Mouse (Mus musculus) neural tube, embryonic 14.5 days (tissue): ENCODE measurements at regions not wholly inside any gene's neighbourhood (a gene's known extent, or its start where the extent isn't known, plus 50 kb on each side); places are given as distances from the start of the nearest gene placed in this dataset.

ENCODE experiments used
- ATAC-seq: fragments of 200-750 bp; cut with Nextera tagmentation; 2 replicates; pipeline ENCODE4 v1.8.0; 2017; ENCODE audit warnings: low read depth, mild to moderate bottlenecking, moderate TSS enrichment, moderate library complexity
- H3K27ac ChIP-seq: fragments of 300-500 bp; sonication (generic); 2 replicates; pipeline ENCODE4 v1.5.1; 2014; ENCODE audit warnings: low read depth, mild to moderate bottlenecking, control low read depth, low read length, moderate library complexity, mixed read lengths
- H3K27me3 ChIP-seq: fragments of 300-500 bp; sonication (generic); 2 replicates; pipeline ENCODE4 v1.6.1; 2014; ENCODE audit warnings: low read length; ENCODE audit not compliant: control insufficient read depth, insufficient read depth
- H3K36me3 ChIP-seq: fragments of 300-500 bp; sonication (generic); 2 replicates; pipeline ENCODE4 v1.6.1; 2014; ENCODE audit warnings: low read length, mixed read lengths; ENCODE audit not compliant: control insufficient read depth, insufficient read depth
- H3K4me1 ChIP-seq: fragments of 300-500 bp; sonication (generic); 2 replicates; pipeline ENCODE4 v1.6.1; 2014; ENCODE audit warnings: low read length; ENCODE audit not compliant: control insufficient read depth, insufficient read depth
- H3K4me2 ChIP-seq: fragments of 300-500 bp; sonication (generic); 2 replicates; pipeline ENCODE4 v1.6.1; 2014; ENCODE audit warnings: mild to moderate bottlenecking, low read depth, low read length, control low read depth
- H3K4me3 ChIP-seq: fragments of 300-500 bp; sonication (generic); 2 replicates; pipeline ENCODE4 v1.5.1; 2014; ENCODE audit warnings: low read depth, low read length, control low read depth, mixed read lengths
- H3K9ac ChIP-seq: fragments of 300-500 bp; sonication (generic); replicated peaks from 2 replicates; pipeline ENCODE4 v1.6.1; 2014; ENCODE audit warnings: low read depth, mild to moderate bottlenecking, control low read depth, low read length, mixed read lengths
- H3K9me3 ChIP-seq: fragments of 300-500 bp; sonication (generic); 2 replicates; pipeline ENCODE4 v1.6.1; 2016; ENCODE audit warnings: low read length; ENCODE audit not compliant: control insufficient read depth
- WGBS: fragments of 180-500 bp; shearing (Covaris S2); extraction: QIAGEN DNeasy Blood & Tissue Kit; methylation state at CpG from one replicate; pipeline ENCODE4 v1.1.7; 2014; 5-methylcytosine and 5-hydroxymethylcytosine counted together

DNA sequence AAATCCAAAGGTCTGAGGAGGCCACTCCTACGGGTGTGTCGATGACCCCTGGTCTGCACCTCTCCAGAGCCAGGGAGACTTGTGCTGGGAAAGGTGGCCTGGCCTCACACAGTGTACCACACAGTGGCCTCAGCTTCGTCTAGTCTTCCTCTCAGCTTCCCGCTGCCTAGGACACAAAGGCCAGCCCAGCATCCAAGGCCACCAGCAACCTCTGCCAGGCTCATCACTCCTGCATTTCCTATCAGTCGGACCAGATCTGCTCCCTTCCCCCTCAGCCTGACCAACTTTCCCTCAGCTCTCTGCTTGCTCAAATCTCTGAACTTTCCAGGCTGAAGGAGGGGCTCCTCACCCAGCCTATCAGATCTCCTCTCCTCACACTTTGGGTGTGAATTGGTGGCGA is 213.8 kb downstream of the Rplp1 start:
- ATAC-seq, result no peak
- H3K9ac ChIP-seq, result no peak overlapping the region
- no peak overlapping the region for H3K4me2 ChIP-seq
- no peaks in the 10 kb centered on the region for H3K9me3 ChIP-seq
- H3K4me3 ChIP-seq, result no peak overlapping the region
- no peak overlapping the region for H3K27ac ChIP-seq
- peaks cover 3% of the 10 kb centered on the region; the same call in 1 of the 2 replicates for H3K27me3 ChIP-seq
- H3K4me1 ChIP-seq, result 0 out of 2 replicates have a peak, but pooled peaks cover 1% of the 10 kb centered on the region
- H3K36me3 ChIP-seq, result no peaks in the 10 kb centered on the region
- 86% methylated on average over 6 of the region's 6 CpGs for WGBS

DNA sequence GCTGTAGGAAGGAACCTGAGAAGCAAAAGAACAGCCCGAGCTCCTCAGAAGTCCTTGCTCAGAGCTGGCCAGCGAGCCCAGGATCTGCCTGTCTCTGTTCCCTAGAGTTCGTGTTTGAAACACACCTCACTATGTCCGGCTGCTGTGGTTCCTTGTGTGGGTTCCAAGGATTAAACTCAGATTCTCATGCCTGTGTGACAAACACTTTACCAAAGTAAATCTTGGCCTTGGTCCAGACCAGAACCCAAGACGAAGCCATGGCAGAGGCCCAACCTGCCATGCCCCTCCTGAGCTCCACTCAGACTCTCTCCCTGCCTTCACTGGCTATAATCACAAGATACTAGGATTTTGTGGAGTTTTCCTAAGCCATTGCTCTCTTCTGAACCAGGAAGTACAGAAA is 214.7 kb downstream of the Rplp1 start:
- no peaks in the 10 kb centered on the region for H3K9me3 ChIP-seq
- H3K4me1 ChIP-seq, result 0 out of 2 replicates have a peak, but pooled peaks cover 2% of the 10 kb centered on the region
- H3K27me3 ChIP-seq, result peaks cover 3% of the 10 kb centered on the region; the same call in 1 of the 2 replicates
- 85% methylated on average over 5 of the region's 5 CpGs for WGBS
- H3K9ac ChIP-seq, result no peak overlapping the region
- ATAC-seq, result no peak
- H3K4me3 ChIP-seq, result no peak overlapping the region
- H3K4me2 ChIP-seq, result no peak overlapping the region
- no peaks in the 10 kb centered on the region for H3K36me3 ChIP-seq
- H3K27ac ChIP-seq, result no peak overlapping the region

DNA sequence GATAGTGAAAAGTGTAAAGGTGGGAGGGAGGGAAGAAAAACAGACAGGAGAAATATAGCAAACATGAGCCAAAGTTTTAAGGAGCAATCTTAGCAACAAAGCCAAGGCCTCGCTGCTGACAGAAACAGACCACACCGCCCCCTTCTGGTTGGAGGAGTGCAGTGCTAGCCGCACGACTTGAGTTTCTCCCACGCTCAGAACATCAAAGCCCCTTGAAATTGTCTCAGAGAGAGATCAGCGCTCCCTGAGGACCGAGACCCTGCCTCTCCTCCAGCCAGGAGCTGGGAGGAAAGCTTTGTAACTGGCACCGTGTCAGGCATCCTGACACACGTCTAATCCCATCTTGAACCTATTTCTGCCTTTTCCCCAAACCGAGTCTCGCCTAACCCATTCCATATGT is 216.4 kb downstream of the Rplp1 start:
- Histone ChIP-seq H3K9ac (no peak overlapping the region), H3K27me3 (peaks cover 7% of the 10 kb centered on the region; the same call in 1 of the 2 replicates), H3K9me3 (no peaks in the 10 kb centered on the region), H3K36me3 (no peaks in the 10 kb centered on the region), H3K4me3 (no peak overlapping the region), H3K27ac (no peak overlapping the region), H3K4me1 (0 out of 2 replicates have a peak, but pooled peaks cover 2% of the 10 kb centered on the region), H3K4me2 (no peak overlapping the region)
- 12% methylated on average over 11 of the region's 11 CpGs for WGBS
- ATAC-seq, result 0 out of 2 replicates have a peak, but pooled peaks have one; percentile 51

DNA sequence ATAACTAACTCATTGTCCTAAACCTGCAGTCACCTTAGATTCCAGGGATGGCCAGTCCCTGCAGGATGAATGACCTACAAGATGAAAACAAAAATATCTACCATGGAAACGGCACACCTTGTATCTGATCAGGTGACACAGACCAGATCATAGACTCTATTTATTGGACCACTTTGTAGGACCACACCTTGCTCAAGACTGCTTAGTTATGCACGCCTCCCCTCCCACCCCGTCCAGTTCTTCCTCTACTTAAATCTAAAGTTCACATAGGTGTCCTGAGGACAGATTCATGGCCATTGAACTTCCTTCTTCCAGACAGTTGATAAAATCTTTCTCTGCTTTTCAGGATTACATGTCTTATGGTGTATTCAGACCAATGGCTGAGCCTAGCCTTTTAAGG is 217.5 kb downstream of the Rplp1 start:
- H3K27me3 ChIP-seq, result peaks cover 7% of the 10 kb centered on the region; the same call in 1 of the 2 replicates
- no peak overlapping the region for H3K9ac ChIP-seq
- H3K27ac ChIP-seq, result no peak overlapping the region
- WGBS, result 92% methylated on average over 3 of the region's 3 CpGs
- no peak overlapping the region for H3K4me3 ChIP-seq
- 0 out of 2 replicates have a peak, but pooled peaks cover 2% of the 10 kb centered on the region for H3K4me1 ChIP-seq
- no peaks in the 10 kb centered on the region for H3K36me3 ChIP-seq
- ATAC-seq, result no peak
- no peak overlapping the region for H3K4me2 ChIP-seq
- H3K9me3 ChIP-seq, result no peaks in the 10 kb centered on the region

DNA sequence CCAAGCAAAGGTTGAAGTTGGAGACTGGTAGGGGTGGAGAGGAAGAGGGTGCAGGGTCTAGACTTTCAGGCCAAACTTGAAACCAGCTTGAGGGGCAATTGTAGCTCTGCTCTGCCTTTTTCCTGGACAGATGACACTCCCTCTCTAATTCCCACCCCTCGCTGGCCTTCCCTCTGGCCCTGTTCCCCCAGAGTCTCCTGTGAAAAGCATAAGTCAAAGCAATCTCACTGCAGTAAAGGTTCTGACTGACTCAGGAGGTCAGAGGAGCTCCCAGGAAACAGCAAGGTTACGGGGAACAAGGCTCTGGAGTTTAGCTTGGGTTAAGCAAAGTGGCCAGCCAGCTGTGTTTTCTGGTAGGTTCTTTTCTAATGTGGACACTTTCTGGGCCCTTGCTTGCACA is 218.5 kb downstream of the Rplp1 start:
- no peaks in the 10 kb centered on the region for H3K9me3 ChIP-seq
- H3K27ac ChIP-seq, result no peak overlapping the region
- H3K27me3 ChIP-seq, result peaks cover 7% of the 10 kb centered on the region; the same call in 1 of the 2 replicates
- 80% methylated on average over 2 of the region's 2 CpGs for WGBS
- H3K4me2 ChIP-seq, result no peak overlapping the region
- H3K9ac ChIP-seq, result no peak overlapping the region
- H3K4me3 ChIP-seq, result no peak overlapping the region
- no peak for ATAC-seq
- 0 out of 2 replicates have a peak, but pooled peaks cover 2% of the 10 kb centered on the region for H3K4me1 ChIP-seq
- no peaks in the 10 kb centered on the region for H3K36me3 ChIP-seq

DNA sequence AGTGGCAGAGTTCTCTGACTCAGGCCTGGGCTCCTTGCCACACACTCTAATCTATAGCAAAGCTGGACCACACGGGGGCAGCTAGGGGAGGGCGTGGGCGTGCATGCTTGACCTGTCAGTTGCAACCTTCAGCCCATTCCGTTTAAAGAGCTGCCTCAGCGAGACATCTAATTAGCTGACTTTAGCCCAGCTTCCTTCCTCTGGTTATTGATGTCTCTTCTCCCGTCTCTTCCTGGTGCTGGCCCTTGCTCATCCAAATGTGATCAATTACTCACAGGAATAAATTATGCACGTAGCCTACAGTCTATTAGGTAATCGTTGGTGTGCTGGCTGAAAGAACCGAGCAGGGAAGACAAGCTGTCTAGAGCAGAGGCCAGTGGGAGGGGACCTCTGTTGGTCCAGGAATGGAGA is 219.0 kb downstream of the Rplp1 start:
- H3K9ac ChIP-seq, result no peak overlapping the region

DNA sequence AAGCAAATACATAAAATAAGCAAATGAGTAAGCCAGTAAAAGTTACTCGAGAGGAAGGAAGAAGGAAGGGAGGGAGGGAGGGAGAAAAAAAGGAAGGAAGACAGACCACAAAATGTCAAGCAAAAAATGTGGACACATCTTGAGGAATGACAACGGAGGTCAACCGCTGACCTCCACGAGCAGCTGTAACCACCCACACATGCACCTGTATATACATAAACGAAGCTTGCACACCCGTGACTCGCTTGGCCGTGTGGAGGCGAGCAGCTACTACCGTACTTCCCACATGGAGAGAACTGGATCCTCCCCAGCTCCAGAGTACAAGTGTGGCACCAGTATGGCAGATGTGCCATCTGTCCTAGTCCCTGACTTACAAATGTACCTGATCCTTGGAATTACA is 220.1 kb downstream of the Rplp1 start:
- Histone ChIP-seq H3K9ac (no peak overlapping the region), H3K4me2 (no peak overlapping the region), H3K4me3 (no peak overlapping the region), H3K36me3 (no peaks in the 10 kb centered on the region), H3K4me1 (0 out of 2 replicates have a peak, but pooled peaks cover 2% of the 10 kb centered on the region), H3K27me3 (0 out of 2 replicates have a peak, but pooled peaks cover 4% of the 10 kb centered on the region), H3K9me3 (no peaks in the 10 kb centered on the region), H3K27ac (no peak overlapping the region)
- ATAC-seq, result no peak
- WGBS, result 84% methylated on average over 10 of the region's 10 CpGs

More for the DNA sequence above, 219.0 kb downstream of the Rplp1 start:
- Histone ChIP-seq H3K27ac (no peak overlapping the region), H3K4me3 (no peak overlapping the region), H3K4me2 (no peak overlapping the region), H3K27me3 (peaks cover 7% of the 10 kb centered on the region; the same call in 1 of the 2 replicates), H3K4me1 (0 out of 2 replicates have a peak, but pooled peaks cover 2% of the 10 kb centered on the region), H3K36me3 (no peaks in the 10 kb centered on the region), H3K9me3 (no peaks in the 10 kb centered on the region)
- peak; percentile 11; the same call in 1 of the 2 replicates for ATAC-seq
- WGBS, result 8% methylated on average over 9 of the region's 9 CpGs

DNA sequence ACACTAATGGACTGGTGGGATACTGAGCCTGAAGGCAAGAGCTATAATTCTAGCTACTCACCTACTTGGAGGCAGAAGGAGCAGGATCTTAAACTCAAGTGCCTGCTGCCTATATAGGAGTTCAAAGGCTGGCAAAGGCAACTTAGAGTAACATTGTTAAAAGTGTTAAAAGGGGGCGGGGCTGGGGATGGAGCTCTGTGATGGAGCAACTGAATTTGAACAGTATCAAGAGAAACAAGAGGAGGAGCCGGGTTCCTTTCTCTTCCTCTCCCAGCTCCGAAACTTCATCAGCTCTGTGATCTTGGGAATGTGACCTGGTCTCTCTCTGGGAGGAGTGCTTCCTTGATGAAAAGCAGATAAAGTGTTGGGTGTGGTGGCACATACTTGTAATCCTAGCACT is 223.6 kb downstream of the Rplp1 start:
- Histone ChIP-seq H3K27ac (no peak overlapping the region), H3K9me3 (no peaks in the 10 kb centered on the region), H3K4me3 (no peak overlapping the region), H3K36me3 (no peaks in the 10 kb centered on the region), H3K9ac (no peak overlapping the region), H3K4me1 (0 out of 2 replicates have a peak, but pooled peaks cover 2% of the 10 kb centered on the region), H3K4me2 (no peak overlapping the region), H3K27me3 (0 out of 2 replicates have a peak, but pooled peaks cover 4% of the 10 kb centered on the region)
- WGBS, result 79% methylated on average over 3 of the region's 3 CpGs
- no peak for ATAC-seq

DNA sequence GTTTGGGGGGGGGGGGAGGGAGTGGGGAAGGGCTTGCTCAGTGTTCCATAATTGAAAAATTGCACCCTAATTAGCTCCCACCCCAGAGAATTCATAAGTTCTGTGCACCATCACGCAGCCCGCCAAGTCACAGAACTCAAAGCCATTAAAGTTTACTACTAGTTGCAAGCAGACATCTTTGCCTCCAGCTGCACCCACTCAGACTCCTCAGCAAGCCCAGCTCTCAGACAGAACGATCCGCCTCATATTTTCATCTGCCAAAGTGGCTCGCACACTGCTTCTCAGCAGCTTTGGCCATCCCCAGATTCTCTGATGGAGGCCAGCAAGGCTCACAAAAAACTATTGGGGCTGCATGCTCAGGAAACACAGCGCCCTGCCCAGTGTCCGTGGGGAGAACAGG is 224.4 kb downstream of the Rplp1 start:
- WGBS, result 72% methylated on average over 7 of the region's 7 CpGs
- H3K27me3 ChIP-seq, result 0 out of 2 replicates have a peak, but pooled peaks cover 4% of the 10 kb centered on the region
- no peak overlapping the region for H3K9ac ChIP-seq
- H3K27ac ChIP-seq, result no peak overlapping the region
- H3K9me3 ChIP-seq, result no peaks in the 10 kb centered on the region
- H3K36me3 ChIP-seq, result no peaks in the 10 kb centered on the region
- H3K4me1 ChIP-seq, result no peaks in the 10 kb centered on the region
- ATAC-seq, result no peak
- H3K4me3 ChIP-seq, result no peak overlapping the region
- H3K4me2 ChIP-seq, result no peak overlapping the region
